Comparison of ENCODE assay signal across 26 mouse cellular contexts in the genomic region with DNA sequence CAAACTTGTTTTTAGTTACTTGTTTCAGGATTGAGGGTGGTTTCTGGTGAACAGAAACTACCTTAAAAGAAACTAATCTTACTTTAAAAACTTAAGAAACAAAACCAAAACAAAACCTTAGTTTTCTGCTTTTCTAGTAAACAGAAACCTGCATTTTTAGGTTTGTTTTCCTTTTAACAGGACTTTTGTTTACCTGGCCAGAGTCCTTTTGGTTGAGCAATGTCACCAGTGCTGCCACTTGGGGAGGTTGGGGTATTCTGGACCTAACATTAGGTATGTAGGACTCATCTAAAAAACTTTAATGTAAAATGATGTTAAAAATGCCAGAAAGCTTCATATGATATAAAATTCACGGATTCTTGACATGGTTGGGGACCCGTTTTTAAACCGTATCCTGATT.
"Had no signal": no experiment of that assay in that cellular context is flagged by ENCODE, and none has a peak within 500 bp of the region (broad histone marks: within the 10 kb centered on the region; RNA-seq: fewer than 3 reads in every experiment).

No protein-coding gene starts in this region.

- ATAC-seq: forebrain, postnatal 0 days; hindbrain, postnatal 0 days; intestine, embryonic 16.5 days had no signal

- H3K27me3 ChIP-seq: heart, embryonic 13.5 days; heart, embryonic 15.5 days; hindbrain, embryonic 13.5 days; hindbrain, embryonic 15.5 days; kidney, embryonic 15.5 days; limb, embryonic 13.5 days; limb, embryonic 15.5 days had no signal

- H3K36me3 ChIP-seq: heart, embryonic 15.5 days; hindbrain, embryonic 15.5 days had no signal

- H3K9ac ChIP-seq: forebrain, postnatal 0 days; heart, embryonic 13.5 days; heart, embryonic 15.5 days; hindbrain, embryonic 13.5 days; hindbrain, embryonic 15.5 days; kidney, embryonic 15.5 days; limb, embryonic 13.5 days; limb, embryonic 15.5 days had no signal

- H3K4me3 ChIP-seq: heart, adult 2 months; heart, embryonic 13.5 days; heart, embryonic 15.5 days; hindbrain, embryonic 13.5 days; hindbrain, embryonic 15.5 days; kidney, embryonic 15.5 days; limb, embryonic 13.5 days; limb, embryonic 15.5 days had no signal

- H3K9me3 ChIP-seq: heart, embryonic 13.5 days; heart, embryonic 15.5 days; hindbrain, embryonic 13.5 days; hindbrain, embryonic 15.5 days; kidney, embryonic 15.5 days; limb, embryonic 13.5 days; limb, embryonic 15.5 days had no signal

- H3K27ac ChIP-seq: heart, adult 2 months; heart, embryonic 13.5 days; heart, embryonic 15.5 days; hindbrain, embryonic 13.5 days; hindbrain, embryonic 15.5 days; hindbrain, postnatal 0 days; kidney, embryonic 15.5 days; kidney, postnatal 0 days; limb, embryonic 13.5 days; limb, embryonic 15.5 days had no signal

- H3K4me1 ChIP-seq: heart, embryonic 13.5 days; heart, embryonic 15.5 days; hindbrain, embryonic 15.5 days; kidney, embryonic 15.5 days; limb, embryonic 13.5 days; limb, embryonic 15.5 days had no signal

- H3K4me2 ChIP-seq: heart, embryonic 11.5 days; heart, embryonic 13.5 days; heart, embryonic 15.5 days; hindbrain, embryonic 13.5 days; hindbrain, embryonic 15.5 days; kidney, embryonic 15.5 days; limb, embryonic 13.5 days; limb, embryonic 15.5 days had no signal

- DNase-seq: forebrain, postnatal 0 days; gastrocnemius, postnatal 14 days; gastrocnemius, postnatal 36 days; heart, adult 11 months; heart, adult 2 months; heart, postnatal 14 days; heart, postnatal 36 days; kidney, adult 11 months; kidney, adult 2 months; kidney, adult 9 months; kidney, postnatal 14 days; kidney, postnatal 36 days; layer of hippocampus, adult 9-11 months; layer of hippocampus, postnatal 36 days; left cerebral cortex, postnatal 4 days had no signal
